Mouse (Mus musculus) bone marrow macrophage, adult 2 months (primary cell): ENCODE results near the gene Fam8a1.

Experiments used
- CTCF ChIP-seq: IDR thresholded peaks from 2 replicates; pipeline ENCODE4 v1.5.1; 2012; ENCODE audit warnings: low read depth, mild to moderate bottlenecking, low read length, moderate library complexity
- POLR2A ChIP-seq: IDR thresholded peaks from 2 replicates; pipeline ENCODE4 v1.6.1; 2012; ENCODE audit warnings: mild to moderate bottlenecking, low read depth, low read length, borderline replicate concordance

DNA sequence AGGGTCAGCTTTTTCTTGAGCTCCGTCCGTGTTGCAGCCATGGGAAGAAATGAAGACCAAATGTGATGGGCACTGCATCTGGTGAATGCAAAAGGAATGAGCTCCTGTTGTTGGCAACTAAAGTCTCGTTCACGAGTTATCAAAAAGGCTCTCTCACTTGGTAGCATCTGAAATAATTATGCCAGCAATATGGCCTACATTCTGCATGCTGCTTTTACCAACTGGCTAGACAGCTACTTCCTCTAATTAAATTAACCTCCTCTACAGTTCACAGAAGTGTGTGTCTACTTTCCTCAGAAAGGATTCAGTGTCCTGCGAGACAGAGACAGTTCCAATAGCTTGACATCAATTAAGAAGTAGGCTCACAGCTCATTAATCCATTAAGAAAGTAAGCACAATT is 14.8 kb upstream of the Fam8a1 start:
- TF ChIP-seq CTCF (no peak), POLR2A (no peak)
